Mouse (Mus musculus): ENCODE measurements around the gene Usp39. TPM values are rescaled to one million over a fixed set of nuclear protein-coding genes. Genes with fewer than 3 reads are reported as not detected.

The Usp39 gene
- polyA plus RNA-seq, 1 experiment, result 12.0 TPM

DNA sequence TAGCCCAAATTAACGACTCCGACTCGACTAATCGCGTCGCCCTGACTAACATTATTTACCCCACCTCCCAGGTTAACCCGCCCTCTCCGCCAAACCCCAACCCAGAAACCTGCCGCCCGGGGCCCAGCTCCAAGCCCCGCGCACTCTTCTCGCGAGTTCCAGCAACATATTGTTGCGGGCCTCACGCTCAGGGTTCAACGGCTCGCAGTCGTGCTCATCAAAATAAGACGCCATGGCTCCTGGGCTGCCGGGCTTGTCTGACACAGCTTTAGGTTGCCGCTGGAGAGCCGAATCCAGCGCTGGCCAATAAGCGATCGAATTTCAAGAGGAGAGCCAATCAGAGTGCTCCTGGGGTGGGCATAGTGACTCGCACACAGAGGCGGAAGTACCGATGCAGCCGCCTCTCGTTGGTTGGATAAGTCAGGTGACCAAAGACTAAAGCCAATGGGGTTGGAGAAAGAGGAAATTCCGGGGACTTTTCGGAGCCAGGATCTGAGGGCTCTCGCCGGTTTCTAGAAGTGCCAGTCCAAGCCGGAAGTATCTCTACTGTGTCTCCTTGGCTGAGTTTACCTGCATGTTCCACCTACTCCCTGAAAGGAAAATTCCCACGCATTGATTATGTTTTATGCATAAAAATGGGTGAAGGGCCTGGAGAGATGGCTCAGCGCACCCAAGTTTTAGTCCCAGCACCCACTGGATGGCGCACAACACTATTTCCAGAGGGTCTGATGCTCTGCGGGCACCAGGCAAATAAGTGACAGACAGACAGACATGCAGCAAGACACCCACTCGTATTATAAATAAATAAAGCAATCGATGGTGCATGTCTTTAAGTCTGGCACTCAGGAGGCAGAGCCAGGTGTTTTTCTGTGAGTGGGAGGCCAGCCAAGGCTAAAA lies 17.4 kb upstream of the Usp39 start:
- Histone ChIP-seq H3K27ac (replicated peaks; ENCODE audit: low read depth, low read length) (peak overlapping the region; percentile 85), H3K4me1 (ENCODE audit: control insufficient read depth, insufficient read depth, insufficient read length, low read length) (peaks cover 2% of the 10 kb centered on the region; the same call in 1 of the 2 replicates), H3K4me3 (ENCODE audit: insufficient read depth, low read depth, low read length) (peak overlapping the region; percentile 83)

DNA sequence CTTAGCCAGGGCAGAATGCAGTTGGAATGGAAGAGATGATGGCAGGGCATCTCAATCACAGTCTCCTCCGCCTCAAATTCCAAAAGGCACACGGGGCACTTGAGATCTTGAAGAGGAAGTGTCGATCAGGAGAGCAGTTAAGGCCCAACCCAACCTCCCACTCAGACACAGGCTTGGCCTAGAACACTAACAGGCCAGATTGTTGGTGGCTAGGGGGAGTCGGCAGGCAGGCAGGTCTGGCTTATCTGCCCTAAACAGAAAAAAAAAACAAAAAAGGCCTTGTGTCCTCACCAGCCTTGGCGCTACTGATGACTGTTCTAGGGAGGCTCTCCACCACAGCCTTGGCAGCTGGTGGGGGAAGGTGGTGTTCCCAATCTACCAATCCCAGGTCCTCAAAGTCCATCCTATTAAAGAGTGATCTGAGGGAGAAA lies 16.2 kb upstream of the Usp39 start:
- peaks cover 2% of the 10 kb centered on the region; the same call in 1 of the 2 replicates for H3K4me1 ChIP-seq (ENCODE audit: control insufficient read depth, insufficient read depth, insufficient read length, low read length)
- 0 out of 2 replicates have a peak overlapping the region, but pooled peaks have one; percentile 1 for H3K4me3 ChIP-seq (ENCODE audit: insufficient read depth, low read depth, low read length)
- no peak overlapping the region for H3K27ac ChIP-seq (replicated peaks; ENCODE audit: low read depth, low read length)

DNA sequence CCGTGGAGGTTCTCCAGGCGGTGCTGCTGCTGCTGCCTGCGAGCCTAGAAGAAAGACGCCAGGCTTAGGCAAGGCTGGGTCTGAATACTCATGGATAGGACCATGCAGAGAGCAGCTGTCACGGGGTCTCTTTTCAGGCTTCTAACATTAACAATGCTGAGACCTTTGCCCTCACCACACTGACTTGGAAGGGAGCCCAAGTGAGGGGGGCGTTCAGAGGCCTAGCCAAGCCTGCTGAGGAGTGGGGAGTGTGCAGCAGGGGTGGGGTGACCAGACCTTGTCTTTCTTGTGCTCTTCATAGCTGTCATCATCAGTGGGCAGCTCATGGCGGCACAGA lies 15.6 kb upstream of the Usp39 start:
- no peak overlapping the region for H3K4me3 ChIP-seq (ENCODE audit: insufficient read depth, low read depth, low read length)

DNA sequence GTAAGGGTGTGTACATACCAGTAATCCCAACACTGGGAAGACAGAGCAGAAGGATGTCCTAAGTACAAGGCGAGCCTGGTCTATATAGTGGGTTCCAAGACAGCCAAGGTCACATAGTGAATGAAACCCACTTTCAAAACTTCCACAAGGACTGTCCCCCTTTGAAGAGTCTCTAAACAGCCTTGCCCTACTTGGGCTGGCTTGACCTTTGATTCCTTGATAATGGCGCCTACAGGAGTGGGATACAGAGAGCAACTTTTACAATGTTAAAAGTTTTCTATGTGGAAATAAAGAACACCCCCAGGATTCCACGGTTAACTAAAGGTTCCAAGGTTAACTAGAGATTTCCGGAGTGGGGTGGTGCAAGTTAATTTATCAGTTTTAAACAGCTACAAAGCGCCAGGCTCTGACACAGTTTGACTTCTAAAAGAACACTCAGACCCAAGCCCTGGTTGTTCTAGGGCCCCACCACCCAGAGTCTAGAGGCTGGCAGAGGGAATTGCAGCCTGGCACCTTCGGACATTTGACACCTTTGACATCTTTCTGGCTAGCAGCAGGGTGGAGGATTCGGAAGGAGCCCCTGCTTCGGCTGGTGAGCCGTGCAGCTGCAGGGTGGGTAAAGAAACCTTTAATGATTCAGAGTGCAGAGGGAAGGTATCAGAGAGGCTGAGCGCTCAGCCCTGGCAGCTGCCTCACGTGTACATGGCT lies 15.1 kb upstream of the Usp39 start:
- H3K4me1 ChIP-seq (ENCODE audit: control insufficient read depth, insufficient read depth, insufficient read length, low read length), result peaks cover 2% of the 10 kb centered on the region; the same call in 1 of the 2 replicates
- H3K4me3 ChIP-seq (ENCODE audit: insufficient read depth, low read depth, low read length), result no peak overlapping the region
- no peak overlapping the region for H3K27ac ChIP-seq (replicated peaks; ENCODE audit: low read depth, low read length)

More for the DNA sequence above, 15.6 kb upstream of the Usp39 start:
- no peak overlapping the region for H3K27ac ChIP-seq (replicated peaks; ENCODE audit: low read depth, low read length)
- peaks cover 2% of the 10 kb centered on the region; the same call in 1 of the 2 replicates for H3K4me1 ChIP-seq (ENCODE audit: control insufficient read depth, insufficient read depth, insufficient read length, low read length)

DNA sequence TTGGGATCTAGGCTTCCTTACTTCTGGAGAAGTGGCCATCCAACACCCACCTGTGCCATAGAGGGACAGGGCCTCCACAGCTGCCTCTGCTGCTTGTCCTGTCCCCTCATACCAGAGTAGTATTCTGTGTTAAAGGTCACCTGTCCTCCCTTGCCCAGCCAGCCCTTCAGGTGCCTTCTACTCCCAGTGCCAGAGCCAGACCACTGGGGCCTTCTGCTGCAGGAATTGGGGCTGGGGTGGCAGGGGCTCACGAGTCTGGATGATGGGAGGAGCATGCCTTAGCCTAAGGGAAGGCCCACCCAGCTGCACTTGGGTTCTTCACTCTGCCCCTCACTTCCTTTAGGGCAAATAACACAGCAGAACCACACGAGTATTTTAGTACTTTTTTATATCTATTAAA lies 14.4 kb upstream of the Usp39 start:
- H3K27ac ChIP-seq (replicated peaks; ENCODE audit: low read depth, low read length), result no peak overlapping the region
- peaks cover 6% of the 10 kb centered on the region; the same call in 1 of the 2 replicates for H3K4me1 ChIP-seq (ENCODE audit: control insufficient read depth, insufficient read depth, insufficient read length, low read length)
- no peak overlapping the region for H3K4me3 ChIP-seq (ENCODE audit: insufficient read depth, low read depth, low read length)

DNA sequence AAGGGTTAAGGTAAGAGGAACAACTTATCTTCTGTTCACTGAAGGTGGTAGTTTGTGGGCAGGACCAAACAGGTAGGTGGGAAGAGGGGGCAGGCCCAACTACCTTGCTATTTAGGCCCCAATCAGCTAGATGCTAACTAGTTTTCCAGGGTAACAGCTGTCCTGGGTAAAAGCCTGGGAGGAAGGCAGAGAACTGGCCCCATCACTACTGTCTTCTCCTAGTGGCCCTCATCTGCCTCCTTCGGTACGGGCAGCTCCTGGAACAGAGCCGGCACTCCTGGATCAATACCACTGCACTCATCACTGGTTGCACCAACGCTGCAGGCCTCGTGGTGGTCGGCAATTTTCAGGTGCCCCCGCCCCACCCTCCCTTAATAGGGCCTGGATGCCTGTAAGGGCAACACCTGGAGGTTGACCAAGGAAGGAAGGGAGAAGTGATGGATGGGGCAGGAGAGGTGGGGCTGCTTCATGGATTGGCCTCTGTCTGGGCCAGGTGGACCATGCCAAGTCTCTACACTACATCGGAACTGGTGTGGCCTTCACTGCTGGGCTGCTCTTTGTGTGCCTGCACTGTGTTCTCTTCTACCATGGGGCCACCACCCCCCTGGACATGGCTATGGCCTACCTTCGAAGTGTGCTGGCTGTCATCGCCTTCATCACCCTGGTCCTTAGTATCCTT lies 13.2 kb upstream of the Usp39 start:
- no peak overlapping the region for H3K27ac ChIP-seq (replicated peaks; ENCODE audit: low read depth, low read length)
- H3K4me1 ChIP-seq (ENCODE audit: control insufficient read depth, insufficient read depth, insufficient read length, low read length), result peaks cover 10% of the 10 kb centered on the region; the same call in 1 of the 2 replicates
- no peak overlapping the region for H3K4me3 ChIP-seq (ENCODE audit: insufficient read depth, low read depth, low read length)

DNA sequence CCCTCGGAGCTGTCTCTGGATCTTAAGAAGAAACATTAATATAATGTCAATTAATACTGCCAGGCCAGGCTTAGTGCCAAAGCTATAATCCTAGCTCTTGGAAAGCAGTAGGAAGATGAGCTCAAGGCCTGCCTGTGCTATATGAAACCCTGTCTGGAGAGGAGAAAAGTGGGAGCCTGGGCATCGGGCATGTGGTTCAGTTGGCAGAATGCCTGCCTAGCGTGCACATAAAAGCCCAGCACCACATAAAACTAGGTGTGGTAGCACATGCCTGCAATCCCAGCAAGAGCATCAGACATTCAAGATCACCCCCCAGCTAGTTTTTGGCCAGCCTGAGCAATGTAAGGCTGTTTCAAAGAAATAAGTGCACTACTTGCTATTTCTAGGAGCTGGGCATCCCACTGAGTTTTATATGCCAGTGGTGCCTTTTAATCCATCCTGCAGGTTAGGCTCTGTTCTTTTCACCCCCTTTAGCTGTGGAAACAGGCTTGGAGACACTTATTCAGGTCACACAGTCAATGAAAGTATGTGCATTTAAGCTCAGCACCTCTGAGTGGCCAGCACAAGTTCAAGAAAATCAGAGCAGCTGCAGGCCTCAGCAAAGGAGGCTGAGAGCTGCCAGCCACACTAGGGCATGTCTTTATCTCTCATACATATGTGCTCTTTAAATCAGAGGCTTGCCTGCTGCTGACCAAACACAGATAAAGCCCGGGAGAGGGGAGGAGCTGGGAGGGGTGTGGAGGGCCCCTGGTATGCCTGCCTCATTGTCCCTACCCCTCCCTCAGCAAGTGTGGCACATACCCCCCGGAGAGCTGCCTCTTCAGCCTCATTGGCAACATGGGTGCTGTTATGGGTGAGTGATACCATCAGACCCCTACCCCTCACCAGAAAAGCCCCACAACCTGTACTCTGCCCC lies 12.4 kb upstream of the Usp39 start:
- no peak overlapping the region for H3K27ac ChIP-seq (replicated peaks; ENCODE audit: low read depth, low read length)

DNA sequence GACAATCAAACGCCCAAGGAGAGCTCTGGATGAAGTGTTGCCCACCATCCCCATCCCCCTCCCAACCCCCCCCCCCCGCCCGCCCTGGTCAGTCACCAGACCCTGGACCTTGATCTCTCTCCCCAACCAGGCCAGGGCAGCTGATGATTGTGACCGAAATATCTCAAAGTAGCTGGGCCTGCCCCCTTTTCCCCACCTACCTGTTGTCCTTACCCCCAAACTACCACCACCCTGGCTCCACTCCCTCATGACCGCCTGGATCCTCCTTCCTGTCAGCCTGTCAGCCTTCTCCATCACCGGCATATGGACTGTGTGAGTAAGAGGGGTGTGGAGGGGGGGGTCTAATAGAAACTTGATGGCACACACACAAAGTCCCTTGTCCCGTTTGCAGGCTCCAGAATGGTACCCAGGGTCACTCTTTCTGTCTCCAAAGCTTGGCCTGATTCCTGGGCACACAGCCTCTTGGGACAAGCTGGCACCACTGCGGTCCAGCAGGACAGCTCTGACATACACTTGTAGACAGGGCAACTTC lies 11.1 kb upstream of the Usp39 start:
- peaks cover 14% of the 10 kb centered on the region; the same call in 1 of the 2 replicates for H3K4me1 ChIP-seq (ENCODE audit: control insufficient read depth, insufficient read depth, insufficient read length, low read length)
- peak overlapping the region; percentile 91 for H3K4me3 ChIP-seq (ENCODE audit: insufficient read depth, low read depth, low read length)
- no peak overlapping the region for H3K27ac ChIP-seq (replicated peaks; ENCODE audit: low read depth, low read length)

More for the DNA sequence above, 12.4 kb upstream of the Usp39 start:
- Histone ChIP-seq H3K4me3 (ENCODE audit: insufficient read depth, low read depth, low read length) (no peak overlapping the region), H3K4me1 (ENCODE audit: control insufficient read depth, insufficient read depth, insufficient read length, low read length) (peaks cover 14% of the 10 kb centered on the region; the same call in 1 of the 2 replicates)

DNA sequence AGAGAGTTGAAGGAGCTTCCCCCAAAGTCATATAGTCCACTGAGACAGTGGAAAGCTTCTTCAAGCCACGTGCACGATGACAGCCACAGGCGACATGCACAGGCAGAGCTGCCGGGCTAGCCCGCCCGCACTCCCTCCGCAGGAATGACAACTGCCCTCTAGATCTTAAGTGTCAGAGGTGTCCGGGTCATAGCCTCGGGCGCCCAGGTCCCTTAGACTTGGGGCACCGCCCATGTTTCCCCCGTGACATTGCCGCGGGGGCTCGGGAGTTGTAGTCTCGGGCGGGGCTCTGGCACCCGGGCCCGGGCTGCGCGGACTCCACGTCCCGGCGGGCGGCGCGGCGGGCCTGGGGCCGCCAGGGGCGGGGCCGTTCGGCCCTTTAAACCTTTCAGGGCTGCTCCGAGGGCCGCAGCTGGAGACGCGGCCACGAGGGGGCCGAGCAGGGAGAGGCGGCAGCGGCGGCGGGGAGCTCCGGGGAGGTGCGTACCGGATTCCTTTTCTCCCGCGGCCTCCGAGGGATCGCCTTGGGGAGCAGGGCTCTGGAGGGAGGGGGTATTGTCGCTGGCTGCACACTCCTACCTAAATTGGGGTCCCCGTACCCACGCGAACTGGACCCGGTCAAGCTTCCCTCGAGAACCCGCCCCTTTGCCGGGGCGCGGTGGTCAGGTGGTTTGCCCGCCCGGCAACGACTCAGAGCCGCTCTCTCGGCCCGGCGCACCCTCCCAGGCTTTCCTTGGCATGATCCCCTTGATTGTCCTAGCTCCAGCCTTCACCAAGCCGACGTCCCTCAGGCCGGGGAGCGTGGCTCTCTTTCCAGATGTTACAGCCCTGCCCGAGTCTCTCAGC lies 10.3 kb upstream of the Usp39 start, which contains the start of gene Tmem150a:
Gene Tmem150a, plus strand, starts transcription at position 382 of the 846 bp plus-strand sequence.
- peaks cover 13% of the 10 kb centered on the region; the same call in 1 of the 2 replicates for H3K4me1 ChIP-seq (ENCODE audit: control insufficient read depth, insufficient read depth, insufficient read length, low read length)
- H3K4me3 ChIP-seq (ENCODE audit: insufficient read depth, low read depth, low read length), result peak within 1 kb of the TSS; percentile 91
- peak within 1 kb of the TSS; percentile 75 for H3K27ac ChIP-seq (replicated peaks; ENCODE audit: low read depth, low read length)

DNA sequence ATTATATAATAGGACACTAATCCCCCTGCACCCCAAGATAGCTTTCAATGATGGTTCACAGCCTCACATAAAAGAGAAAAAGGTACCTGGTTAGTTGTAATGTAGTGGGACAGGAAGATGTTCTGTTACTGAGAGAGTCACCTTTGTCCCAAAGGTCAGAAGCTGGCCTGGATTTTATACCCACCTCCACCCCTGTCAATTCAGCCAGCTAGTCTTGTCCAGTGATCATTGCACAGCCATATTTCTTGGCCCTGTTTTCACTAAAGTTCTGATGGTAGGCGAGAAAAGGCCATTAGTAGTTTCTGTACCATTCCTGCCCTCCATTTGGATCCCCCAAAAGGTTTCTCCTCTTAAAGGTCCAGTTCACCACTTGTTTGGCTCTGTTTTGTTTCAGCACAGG lies 9.0 kb upstream of the Usp39 start:
- Histone ChIP-seq H3K4me3 (ENCODE audit: insufficient read depth, low read depth, low read length) (no peak overlapping the region), H3K4me1 (ENCODE audit: control insufficient read depth, insufficient read depth, insufficient read length, low read length) (peaks cover 13% of the 10 kb centered on the region; the same call in 1 of the 2 replicates), H3K27ac (replicated peaks; ENCODE audit: low read depth, low read length) (peak overlapping the region; percentile 18)

DNA sequence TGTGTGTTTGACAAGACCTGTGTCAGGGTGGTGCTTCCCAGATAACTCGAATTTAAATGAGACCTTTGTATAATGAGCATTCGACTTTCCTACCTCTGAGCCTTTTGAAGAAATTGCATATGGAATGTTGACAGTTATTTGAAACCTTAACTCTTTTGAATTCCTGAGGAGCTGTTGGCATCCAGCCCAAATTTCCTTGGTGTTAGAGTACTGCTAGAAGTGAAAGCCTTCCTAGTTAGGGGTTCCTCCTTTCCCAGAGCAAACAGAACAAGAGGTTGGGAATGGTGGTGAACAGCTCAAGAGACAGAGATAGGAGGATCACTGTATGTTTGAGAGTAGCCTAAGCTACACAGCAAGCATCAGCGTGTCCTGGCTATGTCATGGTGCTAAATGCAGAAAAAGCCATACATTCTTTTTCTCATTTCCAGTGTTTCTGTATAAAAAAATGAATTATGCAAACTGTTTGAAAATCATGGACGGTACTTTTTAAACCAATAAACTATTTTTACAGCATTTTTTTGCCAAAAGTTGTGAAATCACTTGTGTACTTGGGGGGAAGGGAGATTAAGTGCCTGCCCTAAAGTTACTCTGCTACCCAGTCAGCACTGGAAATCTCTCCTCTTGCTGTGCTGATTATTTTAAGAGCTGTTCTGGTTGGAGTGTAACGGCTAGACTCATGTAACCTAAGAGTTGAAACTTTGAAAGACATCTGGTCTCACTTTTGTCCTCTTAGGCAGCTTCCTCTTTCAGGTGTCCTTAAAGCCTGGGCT lies 7.8 kb upstream of the Usp39 start:
- Histone ChIP-seq H3K4me1 (ENCODE audit: control insufficient read depth, insufficient read depth, insufficient read length, low read length) (peaks cover 23% of the 10 kb centered on the region), H3K27ac (replicated peaks; ENCODE audit: low read depth, low read length) (peak overlapping the region; percentile 41), H3K4me3 (ENCODE audit: insufficient read depth, low read depth, low read length) (no peak overlapping the region)

DNA sequence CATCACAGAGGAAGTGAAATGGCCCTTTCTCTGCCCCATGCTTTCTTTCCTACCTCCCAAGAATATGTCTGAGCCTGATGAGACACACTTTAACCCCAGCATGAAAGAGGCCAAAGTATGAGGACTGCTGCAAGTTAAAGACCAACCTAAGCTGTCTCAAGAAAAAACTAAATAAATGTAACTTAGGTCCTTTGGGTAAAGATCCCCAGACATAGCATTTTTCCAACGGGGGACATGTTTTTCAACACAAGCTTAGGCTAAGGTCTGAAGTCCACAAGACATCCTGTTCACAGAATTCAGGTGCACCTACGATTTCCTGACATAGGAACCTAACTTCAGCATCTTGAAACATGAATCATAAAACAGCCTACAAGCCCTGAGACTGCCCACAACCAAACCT lies 5.2 kb upstream of the Usp39 start:
- H3K4me3 ChIP-seq (ENCODE audit: insufficient read depth, low read depth, low read length), result no peak overlapping the region
- no peak overlapping the region for H3K27ac ChIP-seq (replicated peaks; ENCODE audit: low read depth, low read length)
- H3K4me1 ChIP-seq (ENCODE audit: control insufficient read depth, insufficient read depth, insufficient read length, low read length), result peaks cover 23% of the 10 kb centered on the region
